Mouse (Mus musculus) CH12.LX (cell line): Measurements from ENCODE around the gene Gm10031. TPM values are rescaled to one million over a fixed set of nuclear protein-coding genes. Genes with fewer than 3 reads are reported as not detected.
A peak's percentile ranks its signal among the peaks of the same experiment; 100 is the strongest.

ENCODE experiments used
- DNase-seq: peaks from one replicate; pipeline ENCODE4 v3.0.0-alpha.2; 2013; ENCODE audit errors: extremely low read depth
- H3K27ac ChIP-seq: 2 replicates; pipeline ENCODE4 v1.5.1; 2012; ENCODE audit warnings: low read depth, mild to moderate bottlenecking, control low read depth, moderate library complexity; ENCODE audit not compliant: insufficient read depth
- H3K27me3 ChIP-seq: replicated peaks from 2 replicates; pipeline ENCODE3; 2012; ENCODE audit warnings: inconsistent platforms
- H3K36me3 ChIP-seq, 2 experiments: replicated peaks in 1 of 2; 2 replicates each; pipeline versions ENCODE3 to v1.6.1; 2012; ENCODE audit warnings: inconsistent platforms in 1 of 2, low read length in 1 of 2, mild to moderate bottlenecking in 1 of 2, mixed read lengths in 1 of 2, moderate library complexity in 1 of 2; ENCODE audit not compliant: control insufficient read depth in 1 of 2, insufficient read depth in 1 of 2
- H3K4me1 ChIP-seq, 2 experiments: 2 replicates each; pipeline ENCODE4 v1.6.1; 2012; ENCODE audit warnings: inconsistent platforms in 1 of 2, moderate library complexity in 1 of 2; ENCODE audit not compliant: insufficient read depth in 2 of 2, control insufficient read depth in 1 of 2
- H3K4me2 ChIP-seq: 2 replicates; pipeline ENCODE4 v1.6.1; 2012; ENCODE audit warnings: low read depth, mild to moderate bottlenecking, control low read depth; ENCODE audit not compliant: poor library complexity, insufficient read depth, severe bottlenecking
- H3K4me3 ChIP-seq, 3 experiments: fragments of 150-350 bp in 1 of 3; sonication (generic) in 1 of 3; replicated peaks in 1 of 3; 2 replicates each; pipeline versions ENCODE3 to v1.5.1; 2011 to 2012; ENCODE audit warnings: low read depth in 2 of 3, low read length in 2 of 3, mild to moderate bottlenecking in 2 of 3, moderate library complexity in 2 of 3, control low read depth in 1 of 3, improper control_type of control experiment in 1 of 3, inconsistent platforms in 1 of 3, mixed read lengths in 1 of 3; ENCODE audit not compliant: poor library complexity in 1 of 3
- H3K79me2 ChIP-seq: replicated peaks from 2 replicates; pipeline ENCODE4 v1.6.1; 2012; ENCODE audit warnings: mild to moderate bottlenecking, moderate library complexity; ENCODE audit not compliant: control insufficient read depth, poor library complexity, insufficient read depth, severe bottlenecking; ENCODE audit errors: extremely low read depth
- H3K9ac ChIP-seq: 2 replicates; pipeline ENCODE4 v1.6.1; 2012; ENCODE audit warnings: low read depth, mild to moderate bottlenecking, control low read depth, moderate library complexity; ENCODE audit not compliant: insufficient read depth
- H3K9me3 ChIP-seq: replicated peaks from 2 replicates; pipeline ENCODE3; 2012; ENCODE audit warnings: low read length, inconsistent platforms, mixed read lengths
- CTCF ChIP-seq, 2 experiments: IDR thresholded peaks in 1 of 2; conservative IDR thresholded peaks in 1 of 2; 2 replicates each; pipeline ENCODE4 v1.5.1; 2011 to 2012; ENCODE audit warnings: low read depth in 2 of 2, low read length in 2 of 2, improper control_type of control experiment in 1 of 2, inconsistent platforms in 1 of 2, mild to moderate bottlenecking in 1 of 2, moderate library complexity in 1 of 2
- HCFC1 ChIP-seq: IDR thresholded peaks from 2 replicates; pipeline ENCODE4 v1.6.1; 2012; ENCODE audit warnings: low read depth, mild to moderate bottlenecking, inconsistent platforms, low read length, improper control_type of control experiment
- IRF4 ChIP-seq: IDR thresholded peaks from 2 replicates; pipeline ENCODE4 v1.6.1; 2014; ENCODE audit warnings: low read depth, mild to moderate bottlenecking, inconsistent platforms, low read length, improper control_type of control experiment
- JUND ChIP-seq: conservative IDR thresholded peaks from 2 replicates; pipeline ENCODE4 v1.6.1; 2011; ENCODE audit warnings: low read depth, low read length, improper control_type of control experiment
- MYC ChIP-seq: IDR thresholded peaks from 2 replicates; pipeline ENCODE4 v1.6.1; 2011; ENCODE audit warnings: low read depth, mild to moderate bottlenecking, improper control_type of control experiment, low read length
- NELFE ChIP-seq: IDR thresholded peaks from 2 replicates; pipeline ENCODE4 v1.6.1; 2011; ENCODE audit warnings: low read depth, low read length, improper control_type of control experiment
- POLR2A ChIP-seq: IDR thresholded peaks from 2 replicates; pipeline ENCODE4 v1.6.1; 2011; ENCODE audit warnings: low read depth, mild to moderate bottlenecking, improper control_type of control experiment, low read length
- RAD21 ChIP-seq: IDR thresholded peaks from 2 replicates; pipeline ENCODE4 v1.6.1; 2011; ENCODE audit warnings: low read depth, mild to moderate bottlenecking, low read length, improper control_type of control experiment, moderate library complexity
- SMC3 ChIP-seq: IDR thresholded peaks from 2 replicates; pipeline ENCODE4 v1.6.1; 2011; ENCODE audit warnings: low read depth, low read length, improper control_type of control experiment
- TBP ChIP-seq: conservative IDR thresholded peaks from 2 replicates; pipeline ENCODE4 v1.6.1; 2011; ENCODE audit warnings: low read depth, low read length, improper control_type of control experiment
- UBTF ChIP-seq: IDR thresholded peaks from 2 replicates; pipeline ENCODE4 v1.6.1; 2012; ENCODE audit warnings: low read depth, mild to moderate bottlenecking, inconsistent platforms, low read length, improper control_type of control experiment, moderate library complexity
- USF1 ChIP-seq: IDR thresholded peaks from 2 replicates; pipeline ENCODE4 v1.6.1; 2014; ENCODE audit warnings: low read depth, mild to moderate bottlenecking, inconsistent platforms, low read length, improper control_type of control experiment
- USF2 ChIP-seq: conservative IDR thresholded peaks from 2 replicates; pipeline ENCODE4 v1.6.1; 2011; ENCODE audit warnings: low read depth, low read length, improper control_type of control experiment
- ZC3H11A ChIP-seq: IDR thresholded peaks from 2 replicates; pipeline ENCODE4 v1.6.1; 2012; ENCODE audit warnings: low read depth, mild to moderate bottlenecking, inconsistent platforms, low read length, improper control_type of control experiment
- ZKSCAN1 ChIP-seq: IDR thresholded peaks from 2 replicates; pipeline ENCODE4 v1.6.1; 2012; ENCODE audit warnings: low read depth, inconsistent platforms, low read length, improper control_type of control experiment, borderline replicate concordance
- dilution Hi-C: fragments of 300-500 bp; cut with MboI; formaldehyde crosslinking; loops from 2 replicates; pipeline ENCODE4 v1.14.3; 2020; ENCODE audit warnings: low sequenced_read_pairs; ENCODE audit not compliant: extremely low pct_unique_long_range_greater_than_20kb, extremely low pct_ligation_motif_present
- in situ Hi-C: fragments of 300-500 bp; cut with MboI; formaldehyde crosslinking; loops from 3 replicates; pipeline ENCODE4 v1.14.3; 2019; ENCODE audit warnings: low sequenced_read_pairs, low pct_ligation_motif_present, low pct_unique_long_range_greater_than_20kb, mixed read lengths
- polyA plus RNA-seq: library from polyadenylated mRNA; unstranded; fragments of >175 nt; gene quantifications from 2 replicates; pipeline ENCODE4 v1.2.1, GENCODE M21; 2012; ENCODE audit warnings: low read depth; ENCODE audit not compliant: insufficient read length
- total RNA-seq, 2 experiments: library from RNA; depleted of rRNA; stranded (reverse); fragments of 300-350 nt in 1 of 2; fragments of >200 nt in 1 of 2; gene quantifications; 2 replicates each; pipeline ENCODE4 v1.2.3; 2012 to 2014

Gene Gm10031
- total and polyA plus RNA-seq, 3 experiments, result 15.2 to 44.8 (median 22.8) TPM

DNA sequence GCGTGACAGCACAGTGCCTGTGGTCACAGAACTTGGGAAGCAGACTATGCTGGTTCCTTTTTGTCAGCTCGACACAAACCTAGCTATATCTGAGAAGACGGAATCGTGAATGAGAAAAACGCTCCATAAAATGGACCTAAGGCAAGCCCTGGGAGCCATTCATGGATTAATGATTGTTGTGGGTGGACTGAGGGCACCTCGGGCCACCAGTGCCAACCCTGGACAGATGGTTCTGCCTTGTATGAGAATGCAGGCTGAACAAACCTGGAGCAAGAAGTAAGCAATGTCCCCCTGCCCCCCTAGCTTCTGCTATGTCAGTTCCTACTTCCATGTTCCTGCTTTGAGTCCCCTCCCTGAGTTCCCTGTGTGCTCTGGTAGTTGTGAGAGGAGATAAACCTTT is 13.9 kb downstream of the Gm10031 start:
- H3K27ac ChIP-seq, result no peak overlapping the region
- dilution Hi-C loops, result no loop called here
- H3K4me2 ChIP-seq, result no peak overlapping the region
- no peaks in the 10 kb centered on the region for H3K9me3 ChIP-seq
- DNase-seq, result no peak
- H3K4me1 ChIP-seq, result peaks cover 0 to 15% of the 10 kb centered on the region in 2 experiments; a peak in 2 of 4 replicates
- in situ Hi-C loops, result loop anchor here (5.0 to 10.0 kb wide), 2 partner anchors 95 to 273 kb away; no protein-coding TSS in a partner anchor
- H3K27me3 ChIP-seq, result no peaks in the 10 kb centered on the region
- TF ChIP-seq CTCF (conservative IDR thresholded peaks at IDR 0.05 in 1 of 2, IDR thresholded peaks at IDR 0.05 in 1 of 2; ENCODE audit: low read depth in 2 of 2, low read length in 2 of 2) (no peak), USF1 (no peak), ZKSCAN1 (no peak), IRF4 (no peak), HCFC1 (no peak), NELFE (no peak), USF2 (no peak), POLR2A (no peak), ZC3H11A (no peak), UBTF (no peak), JUND (no peak)
- H3K4me3 ChIP-seq, result no peak overlapping the region
- H3K36me3 ChIP-seq, result no peaks in the 10 kb centered on the region
- H3K79me2 ChIP-seq, result no peaks in the 10 kb centered on the region
- H3K9ac ChIP-seq, result no peak overlapping the region

DNA sequence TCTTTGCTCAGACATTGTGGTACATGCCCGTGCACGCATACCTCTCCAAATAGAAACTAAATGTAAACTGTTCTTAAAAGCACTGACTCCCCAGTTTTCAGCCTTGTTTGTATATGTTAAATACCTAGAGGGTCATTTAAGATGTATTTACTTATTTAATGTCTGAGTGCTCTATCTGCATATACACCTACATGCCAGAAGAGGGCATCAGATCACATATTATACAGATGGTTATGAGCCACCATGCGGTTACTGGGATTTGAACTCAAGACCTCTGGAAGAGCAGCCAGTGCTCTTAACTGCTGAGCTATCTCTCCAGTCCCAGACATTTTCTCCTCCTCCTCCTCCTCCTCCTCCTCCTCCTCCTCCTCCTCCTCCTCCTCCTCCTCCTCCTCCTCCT is 14.6 kb downstream of the Gm10031 start:
- H3K9me3 ChIP-seq, result no peaks in the 10 kb centered on the region
- no peak overlapping the region for H3K4me2 ChIP-seq
- no peak overlapping the region for H3K27ac ChIP-seq
- DNase-seq, result peak; percentile 21
- in situ Hi-C loops (loop anchor here (5.0 to 10.0 kb wide), 2 partner anchors 94 to 274 kb away; no protein-coding TSS in a partner anchor), dilution Hi-C loops (no loop called here)
- no peaks in the 10 kb centered on the region for H3K79me2 ChIP-seq
- H3K27me3 ChIP-seq, result no peaks in the 10 kb centered on the region
- peak; percentile 66 for TF ChIP-seq MYC
- peak; percentile 38 for TF ChIP-seq SMC3
- peak; percentile 49 for TF ChIP-seq RAD21
- no peak for TF ChIP-seq TBP
- peak in 1 of 2 experiments; percentile 61; a peak in 3 of 4 replicates for TF ChIP-seq CTCF (conservative IDR thresholded peaks at IDR 0.05 in 1 of 2, IDR thresholded peaks at IDR 0.05 in 1 of 2; ENCODE audit: low read depth in 2 of 2, low read length in 2 of 2)
- no peak overlapping the region for H3K4me3 ChIP-seq
- H3K36me3 ChIP-seq, result no peaks in the 10 kb centered on the region
- H3K4me1 ChIP-seq, result peaks cover 0 to 13% of the 10 kb centered on the region in 2 experiments; a peak in 2 of 4 replicates
- H3K9ac ChIP-seq, result no peak overlapping the region
